Mouse (Mus musculus) heart, postnatal 0 days (tissue): ENCODE data around the gene Trcg1.

Experiments
- CTCF ChIP-seq: IDR thresholded peaks from 2 replicates; pipeline ENCODE4 v1.5.1; 2016; ENCODE audit warnings: antibody characterized with exemption, control low read depth, low read depth
- EP300 ChIP-seq: IDR thresholded peaks from 2 replicates; pipeline ENCODE4 v1.6.1; 2016; ENCODE audit warnings: antibody characterized with exemption, low read depth

GRCm38 (mm10) chr9:57283311-57283710, 47.0 kb downstream of the Trcg1 start:
- TF ChIP-seq CTCF = no peak
- no peak for TF ChIP-seq EP300
